Mouse (Mus musculus) Patski (cell line): Measurements from ENCODE around the gene Ccdc33. TPM values are rescaled to one million over a fixed set of nuclear protein-coding genes. Genes with fewer than 3 reads are reported as not detected.
A peak's percentile ranks its signal among the peaks of the same experiment; 100 is the strongest.

ENCODE experiments used
- ATAC-seq: fragments of 100-300 bp; one replicate; pipeline ENCODE4 v1.8.0; 2021
- CTCF ChIA-PET: fragments of 350-600 bp; sonication (Branson Sonifier 250); formaldehyde crosslinking; loops from one replicate; lab custom pipeline; 2022; ENCODE audit warnings: inconsistent platforms; lab: Charles Lee
- POLR2A ChIA-PET: fragments of 350-600 bp; sonication (Branson Sonifier 250); formaldehyde crosslinking; loops from one replicate; lab custom pipeline; 2022; ENCODE audit warnings: antibody characterized with exemption, inconsistent platforms; lab: Charles Lee
- DNase-seq: peaks from one replicate; pipeline ENCODE4 v3.0.0-alpha.2; 2011; ENCODE audit warnings: low read depth, low spot score
- H3K27me3 ChIP-seq: fragments of 371-371 bp; one replicate; pipeline ENCODE4 v1.5.1; 2021
- CTCF ChIP-seq: fragments of 100-300 bp; IDR thresholded peaks from one replicate; pipeline ENCODE4 v1.5.1; 2021
- in situ Hi-C: fragments of 300-500 bp; cut with MboI; formaldehyde crosslinking; loops from 3 replicates; pipeline ENCODE4 v1.11.1; 2018; ENCODE audit warnings: low pct_unique_long_range_greater_than_20kb, mixed read lengths
- polyA plus RNA-seq: library from polyadenylated mRNA; unstranded; gene quantifications from one replicate; pipeline ENCODE4 v1.2.3, GENCODE M21; 2021

Ccdc33 gene
- polyA plus RNA-seq, 1 experiment from 2014 or later, result 0.60 TPM

DNA sequence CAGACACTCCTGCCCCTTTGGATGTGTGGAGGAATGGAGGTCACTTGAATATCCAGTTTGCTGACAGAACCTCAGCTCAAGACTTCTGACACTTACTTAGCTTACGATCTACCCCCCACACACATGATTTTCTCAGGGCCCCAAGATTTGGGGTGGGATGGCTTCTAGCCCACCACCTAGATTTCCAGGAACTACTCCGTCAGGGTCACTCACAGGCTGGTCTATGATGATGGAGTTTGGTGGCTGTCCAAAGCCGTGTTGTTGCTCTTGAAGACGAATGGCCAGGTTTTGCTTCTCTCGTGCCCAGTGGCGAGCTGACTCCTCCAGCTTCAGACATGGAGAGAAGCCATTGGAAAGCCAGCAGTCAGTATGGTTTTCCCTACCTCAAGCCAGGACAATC lies 89.0 kb downstream of the Ccdc33 start:
- TF ChIP-seq CTCF, result no peak
- H3K27me3 ChIP-seq, result no peaks in the 10 kb centered on the region
- no peak for DNase-seq
- no peak for ATAC-seq
- in situ Hi-C loops, result no loop called here
- CTCF ChIA-PET, result no interaction called here
- POLR2A ChIA-PET, result no interaction called here

DNA sequence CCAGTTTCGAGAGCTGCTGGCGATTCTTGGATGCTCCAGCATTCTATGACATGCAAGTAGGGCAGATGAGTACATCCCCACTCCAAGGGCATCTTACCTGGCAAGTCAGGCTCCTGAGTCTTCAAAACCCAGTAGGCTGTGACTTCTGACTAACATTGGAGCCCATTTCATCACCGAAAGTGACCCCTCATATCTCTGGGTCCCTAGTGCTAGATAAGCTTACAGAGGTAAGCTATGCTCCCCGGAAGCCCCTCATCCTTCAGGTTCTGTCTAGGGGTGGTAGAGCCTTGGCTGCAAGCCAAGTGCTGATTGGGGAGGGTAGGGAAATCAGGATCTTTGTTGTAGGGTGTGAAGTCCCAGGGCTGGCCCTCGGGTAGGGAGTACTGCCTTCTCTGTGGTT lies 89.8 kb downstream of the Ccdc33 start:
- ChIA-PET CTCF (interaction anchor here (1.2 to 1.7 kb wide), 2 partner anchors 10 to 186 kb away, joined by 3 to 5 read pairs; no protein-coding TSS in a partner anchor), POLR2A (interaction anchor here (1.1 kb wide), 1 partner anchor 17 kb away, joined by 4 read pairs; no protein-coding TSS in a partner anchor)
- no peak for TF ChIP-seq CTCF
- no peaks in the 10 kb centered on the region for H3K27me3 ChIP-seq
- DNase-seq (no peak), ATAC-seq (no peak)
- in situ Hi-C loops, result no loop called here

DNA sequence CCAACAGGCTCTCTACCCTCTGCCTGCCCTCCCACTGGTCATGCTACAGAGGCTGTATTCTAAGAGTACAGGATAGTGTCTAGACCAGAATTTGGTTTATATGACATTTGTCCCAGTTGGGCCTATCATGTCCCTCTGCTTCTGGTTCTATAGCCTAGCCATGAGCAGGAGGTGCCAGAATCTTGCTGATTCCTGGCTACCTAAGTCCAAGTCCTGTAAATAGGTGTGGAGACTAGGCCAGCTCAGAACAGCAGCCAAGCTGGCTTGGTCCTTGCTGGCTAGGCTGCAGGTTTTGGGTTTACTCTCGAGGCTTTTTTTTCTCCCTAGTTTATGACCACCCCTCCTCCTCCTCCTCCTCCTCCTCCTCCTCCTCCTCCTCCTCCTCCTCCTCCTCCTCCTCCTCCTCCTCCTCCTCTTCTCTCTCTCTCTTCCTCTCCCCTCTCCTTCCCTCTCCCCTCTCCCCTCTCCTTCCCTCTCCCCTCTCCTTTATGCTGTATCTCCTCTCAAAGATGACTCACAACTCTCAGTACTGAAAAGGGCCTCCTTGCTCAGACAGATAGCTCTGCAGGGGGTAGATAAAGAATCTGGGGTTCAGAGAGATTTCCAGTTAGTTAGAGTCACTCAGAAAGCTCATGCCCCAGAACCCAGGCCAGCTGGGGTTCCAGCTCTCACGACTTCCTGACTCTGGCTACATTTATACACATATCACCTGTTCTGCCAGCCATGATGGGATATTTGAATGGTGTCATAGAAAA lies 91.0 kb downstream of the Ccdc33 start:
- POLR2A ChIA-PET, result interaction anchor here (1.1 kb wide), 1 partner anchor 16 kb away, joined by 4 read pairs; no protein-coding TSS in a partner anchor
- no peaks in the 10 kb centered on the region for H3K27me3 ChIP-seq
- in situ Hi-C loops, result no loop called here
- ATAC-seq, result peak; percentile 18
- no peak for DNase-seq
- TF ChIP-seq CTCF, result no peak
- CTCF ChIA-PET, result interaction anchor here (1.2 to 1.7 kb wide), 4 partner anchors 11 to 188 kb away, joined by 3 to 5 read pairs (median 3); no protein-coding TSS in a partner anchor

DNA sequence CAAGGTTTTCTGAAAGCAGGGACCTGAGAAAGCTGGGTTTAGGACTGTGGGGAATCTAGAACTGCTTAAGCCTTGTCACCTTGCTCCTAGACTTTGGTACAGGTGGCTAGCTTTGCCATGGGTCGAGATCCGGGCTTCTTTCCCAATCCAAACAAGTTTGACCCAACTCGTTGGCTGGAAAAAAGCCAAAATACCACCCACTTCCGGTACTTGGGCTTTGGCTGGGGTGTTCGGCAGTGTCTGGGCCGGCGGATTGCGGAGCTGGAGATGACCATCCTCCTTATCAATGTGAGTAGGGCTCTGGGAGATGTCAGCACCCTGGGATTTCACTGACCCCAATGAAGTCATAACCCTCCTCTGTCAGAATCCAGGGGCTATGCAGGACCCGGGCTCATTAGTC lies 92.6 kb downstream of the Ccdc33 start:
- in situ Hi-C loops, result no loop called here
- H3K27me3 ChIP-seq, result no peaks in the 10 kb centered on the region
- ChIA-PET POLR2A (no interaction called here), CTCF (no interaction called here)
- no peak for ATAC-seq
- no peak for TF ChIP-seq CTCF
- DNase-seq, result no peak

DNA sequence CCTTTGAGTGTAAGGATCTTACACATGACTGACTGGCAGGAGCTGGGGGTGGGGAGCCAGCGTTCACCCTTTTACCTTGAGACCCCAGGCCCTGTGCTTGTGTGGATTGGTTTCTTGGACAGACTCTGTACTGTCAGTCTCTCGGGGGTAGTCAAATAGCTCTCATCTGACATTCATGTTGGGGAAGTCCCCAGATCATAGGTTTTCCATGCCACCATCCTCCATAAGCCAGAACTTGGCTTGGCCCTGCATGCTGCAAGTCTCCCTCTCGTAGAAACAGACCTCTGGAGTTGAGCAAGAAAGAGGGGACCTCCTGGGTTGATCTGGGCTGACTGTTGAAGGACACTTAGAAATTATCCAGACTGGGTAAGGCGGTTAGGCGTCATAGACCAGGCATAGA lies 100.2 kb downstream of the Ccdc33 start:
- ChIA-PET POLR2A (no interaction called here), CTCF (interaction anchor here (0.8 kb wide), 1 partner anchor 24 kb away, joined by 3 read pairs; no protein-coding TSS in a partner anchor)
- no peak for ATAC-seq
- in situ Hi-C loops, result no loop called here
- TF ChIP-seq CTCF, result no peak
- H3K27me3 ChIP-seq, result peaks cover 2% of the 10 kb centered on the region
- no peak for DNase-seq

DNA sequence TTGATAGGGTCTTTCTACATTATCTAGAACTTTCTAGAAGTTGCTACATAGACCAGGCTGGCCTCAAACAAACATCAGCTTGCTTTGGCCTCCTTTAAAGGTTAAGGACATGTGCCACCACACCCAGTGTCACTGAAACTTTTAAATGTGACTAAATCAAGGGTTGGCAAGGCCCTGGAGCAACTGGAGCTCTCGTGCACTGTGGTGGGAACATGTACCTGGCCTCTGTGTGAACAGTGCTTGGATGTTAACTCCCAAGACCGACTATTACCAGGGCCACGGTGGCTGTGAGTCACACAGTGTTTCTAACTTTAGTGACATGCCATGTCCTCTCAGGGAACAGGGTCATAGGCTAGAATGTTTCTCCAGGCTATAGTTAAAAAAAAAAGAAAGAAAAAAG lies 101.7 kb downstream of the Ccdc33 start:
- H3K27me3 ChIP-seq, result peaks cover 2% of the 10 kb centered on the region
- ChIA-PET CTCF (no interaction called here), POLR2A (no interaction called here)
- no peak for TF ChIP-seq CTCF
- ATAC-seq, result no peak
- no peak for DNase-seq
- in situ Hi-C loops, result no loop called here

DNA sequence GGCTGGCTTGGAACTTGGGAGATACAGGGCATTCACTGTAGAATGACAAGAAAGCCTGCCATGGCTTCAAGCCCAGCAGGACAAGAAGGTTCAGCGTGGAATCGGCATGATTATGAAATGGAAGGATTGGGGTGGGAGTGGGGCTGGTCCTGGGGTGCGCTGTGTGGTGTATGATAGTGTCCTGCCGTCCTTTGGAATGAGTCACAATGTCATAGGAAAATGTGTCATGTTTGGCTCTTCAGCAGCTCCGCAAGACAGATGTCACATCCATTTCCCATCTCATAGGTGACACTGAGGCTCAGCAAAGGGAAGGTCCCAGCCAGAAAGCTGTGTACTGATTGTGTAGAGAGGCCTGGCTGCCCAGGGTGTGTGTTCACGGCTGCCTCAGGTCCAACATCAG lies 102.8 kb downstream of the Ccdc33 start:
- ChIA-PET POLR2A (interaction anchor here (1.0 kb wide), 1 partner anchor 10 kb away, joined by 3 read pairs; the partner anchor contains the start of gene Cyp11a1), CTCF (no interaction called here)
- no peak for DNase-seq
- TF ChIP-seq CTCF, result no peak
- H3K27me3 ChIP-seq, result peaks cover 2% of the 10 kb centered on the region
- in situ Hi-C loops, result no loop called here
- ATAC-seq, result no peak

DNA sequence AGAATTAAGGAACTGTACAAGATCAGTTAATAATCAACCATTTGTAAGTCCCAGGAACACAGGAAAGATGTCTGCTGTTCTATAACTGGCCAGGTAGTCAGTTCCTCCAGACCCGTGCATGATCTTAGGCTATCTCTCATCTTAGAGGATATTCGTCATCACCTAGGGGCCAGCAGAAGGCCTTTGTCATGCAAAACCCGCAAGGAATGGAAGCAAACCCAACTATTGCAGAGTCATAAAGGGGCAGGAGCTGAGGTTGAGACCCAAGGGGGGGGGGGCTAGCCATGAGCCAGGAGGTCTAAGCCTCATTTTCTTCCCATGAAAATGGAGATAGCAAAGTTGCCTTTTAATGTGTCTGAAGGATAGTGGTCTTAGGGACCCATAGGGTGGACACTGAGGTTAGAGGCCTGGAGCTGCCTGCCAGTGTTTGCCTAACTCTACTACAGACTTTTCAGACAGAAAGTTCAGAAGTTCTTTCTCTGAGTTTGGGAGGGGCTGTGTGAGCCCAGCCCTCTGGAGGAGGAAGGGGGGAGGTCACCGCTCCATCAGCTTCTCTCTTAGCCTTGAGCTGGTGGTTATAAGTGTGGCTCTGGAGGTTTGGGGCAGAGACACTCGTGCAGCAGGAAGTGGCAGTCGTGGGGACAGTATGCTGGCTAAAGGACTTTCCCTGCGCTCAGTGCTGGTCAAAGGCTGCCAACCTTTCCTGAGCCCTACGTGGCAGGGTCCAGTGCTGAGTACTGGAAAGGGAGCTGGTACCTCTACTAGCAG lies 104.0 kb downstream of the Ccdc33 start:
- ATAC-seq, result no peak
- no peaks in the 10 kb centered on the region for H3K27me3 ChIP-seq
- DNase-seq, result no peak
- ChIA-PET CTCF (no interaction called here), POLR2A (interaction anchor here (1.0 kb wide), 1 partner anchor 9 kb away, joined by 3 read pairs; the partner anchor contains the start of gene Cyp11a1)
- in situ Hi-C loops, result no loop called here
- no peak for TF ChIP-seq CTCF

DNA sequence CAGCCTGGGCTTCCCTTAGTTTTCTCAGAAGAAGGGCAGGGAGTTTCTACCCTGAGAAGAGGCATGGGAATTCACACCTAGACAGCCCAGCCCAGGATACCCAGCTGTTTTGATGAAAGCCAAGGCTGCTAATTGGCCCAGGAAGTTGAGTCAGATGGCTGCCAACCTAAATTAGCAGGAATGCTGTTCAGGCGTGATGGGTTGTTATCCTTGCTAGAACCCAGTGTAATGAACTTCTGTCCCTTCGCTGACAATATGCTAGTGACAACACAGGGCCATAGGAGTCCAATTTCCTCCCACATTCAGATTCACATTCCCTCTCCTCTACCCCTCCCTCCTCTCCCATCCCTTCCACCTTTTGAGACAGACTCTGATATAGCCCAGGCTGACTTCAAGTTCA lies 105.7 kb downstream of the Ccdc33 start:
- ChIA-PET CTCF (no interaction called here), POLR2A (no interaction called here)
- H3K27me3 ChIP-seq, result no peaks in the 10 kb centered on the region
- in situ Hi-C loops, result no loop called here
- ATAC-seq (no peak), DNase-seq (no peak)
- no peak for TF ChIP-seq CTCF

DNA sequence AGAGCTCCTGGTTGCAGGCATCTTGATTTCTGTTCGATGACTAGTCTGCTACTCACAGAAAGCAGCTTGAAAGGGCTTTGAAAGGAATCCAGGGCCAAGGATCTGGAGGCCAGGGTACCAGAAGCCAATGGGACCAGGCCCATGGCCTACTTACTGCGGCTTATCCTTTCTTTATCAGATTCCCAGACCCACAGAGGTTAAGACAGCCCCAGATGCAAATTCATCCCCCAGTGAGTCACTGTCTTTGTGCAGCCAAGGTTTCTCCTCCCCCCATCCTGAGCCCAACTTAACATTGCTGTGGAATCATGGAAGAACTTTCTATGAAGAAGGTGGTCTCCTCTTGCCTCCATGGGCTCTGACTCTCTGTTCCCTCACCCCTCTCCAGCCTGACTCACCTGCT lies 106.1 kb downstream of the Ccdc33 start:
- H3K27me3 ChIP-seq, result no peaks in the 10 kb centered on the region
- no peak for DNase-seq
- in situ Hi-C loops, result no loop called here
- ChIA-PET CTCF (interaction anchor here (1.1 to 1.7 kb wide), 2 partner anchors 10 to 77 kb away, joined by 3 to 4 read pairs; no protein-coding TSS in a partner anchor), POLR2A (interaction anchor here (0.9 kb wide), 1 partner anchor 16 kb away, joined by 4 read pairs; no protein-coding TSS in a partner anchor)
- ATAC-seq, result no peak
- TF ChIP-seq CTCF, result no peak
